ENCODE assay signal across 8 mouse cellular contexts in genomic region chr8:123981674-123982073, GRCm38 (mm10). TPM values are rescaled to one million over a fixed set of nuclear protein-coding genes. Genes with fewer than 3 reads are reported as not detected.
A peak's percentile ranks its signal among the peaks of the same experiment; 100 is the strongest.
DNase-seq lines count a peak whose midpoint lies in the region; ATAC-seq and TF ChIP-seq lines count a peak whose summit lies in the region.

No protein-coding gene starts in this region.

- peak overlapping the region; percentile 97; the same call in 1 of the 2 replicates for H3K27ac ChIP-seq in heart, embryonic 10.5 days
- no peak overlapping the region for H3K27ac ChIP-seq in midbrain, embryonic 14.5 days (replicated peaks; ENCODE audit: low read depth, low read length)

- peak; percentile 35 to 37 for DNase-seq in cerebellum, adult 18-20 months
- DNase-seq in cerebellum, adult 11 months: no peak
- DNase-seq in heart, embryonic 10.5 days (ENCODE audit: low spot score): no peak
- DNase-seq in layer of hippocampus, adult 8-10 months (ENCODE audit: low spot score in 2 of 2): peak; percentile 50 to 58
- peak; percentile 4 for DNase-seq in midbrain, embryonic 14.5 days
- DNase-seq in thymus, postnatal 0 days (ENCODE audit: low spot score): no peak

- no peak for ATAC-seq in midbrain, embryonic 14.5 days (ENCODE audit: low FRiP score, low TSS enrichment)
- no peak for ATAC-seq in monocyte, adult 5-6 weeks (replicated peaks; ENCODE audit: insufficient number of reproducible peaks, low FRiP score, low TSS enrichment, poor library complexity, severe bottlenecking)

- WGBS in heart, embryonic 10.5 days: 47% methylated on average over 4 of the region's 4 CpGs
- 55% methylated on average over 4 of the region's 4 CpGs for WGBS in midbrain, embryonic 14.5 days

- no peaks in the 10 kb centered on the region for H3K9me3 ChIP-seq in E14TG2a.4 (ENCODE audit: low read length)
- H3K9me3 ChIP-seq in heart, embryonic 10.5 days: no peaks in the 10 kb centered on the region
- no peaks in the 10 kb centered on the region for H3K9me3 ChIP-seq in midbrain, embryonic 14.5 days (ENCODE audit: control insufficient read depth, low read length)

- peaks cover 9% of the 10 kb centered on the region for H3K27me3 ChIP-seq in E14TG2a.4 (ENCODE audit: insufficient read depth, low read length)
- no peaks in the 10 kb centered on the region for H3K27me3 ChIP-seq in heart, embryonic 10.5 days (ENCODE audit: insufficient read depth, poor library complexity, severe bottlenecking)
- no peaks in the 10 kb centered on the region for H3K27me3 ChIP-seq in midbrain, embryonic 14.5 days (ENCODE audit: control insufficient read depth, insufficient read depth, low read length)

- H3K4me1 ChIP-seq in E14TG2a.4 (replicated peaks; ENCODE audit: low read depth, low read length): peaks cover 41% of the 10 kb centered on the region
- peaks cover 51% of the 10 kb centered on the region for H3K4me1 ChIP-seq in heart, embryonic 10.5 days
- H3K4me1 ChIP-seq in midbrain, embryonic 14.5 days (ENCODE audit: control insufficient read depth, insufficient read depth, low read length): peaks cover 13% of the 10 kb centered on the region

- H3K36me3 ChIP-seq in E14TG2a.4 (ENCODE audit: insufficient read depth, low read length): no peaks in the 10 kb centered on the region; the same call in 1 of the 2 replicates
- H3K36me3 ChIP-seq in heart, embryonic 10.5 days: no peaks in the 10 kb centered on the region
- no peaks in the 10 kb centered on the region for H3K36me3 ChIP-seq in midbrain, embryonic 14.5 days (ENCODE audit: control insufficient read depth, insufficient read depth, low read length)

- H3K4me2 ChIP-seq in midbrain, embryonic 14.5 days (ENCODE audit: low read length): peak overlapping the region; percentile 88

- peak overlapping the region; percentile 93 for H3K4me3 ChIP-seq in E14TG2a.4 (replicated peaks; ENCODE audit: low read length)
- H3K4me3 ChIP-seq in heart, embryonic 10.5 days: peak overlapping the region; percentile 93
- H3K4me3 ChIP-seq in midbrain, embryonic 14.5 days (replicated peaks; ENCODE audit: low read depth, low read length): peak overlapping the region; percentile 79

- TF ChIP-seq CTCF in E14TG2a.4 (conservative IDR thresholded peaks at IDR 0.05; ENCODE audit: low read length): no peak

- peak overlapping the region; percentile 29; the same call in 1 of the 2 replicates for H3K9ac ChIP-seq in midbrain, embryonic 14.5 days (replicated peaks; ENCODE audit: low read length)

RNA-seq across cellular contexts. Expression of gene Abcb10, which starts 1.2 kb away (rescaled TPM):
- polyA plus RNA-seq in heart, embryonic 10.5 days (2016; fragmentation: Nextera tagmentation; extraction: Ambion mirVana): 41.6 and 47.7 TPM in 2 replicates
- total RNA-seq in layer of hippocampus, adult 8-10 months (2022): 10 to 100 TPM; 17.6 to 20.3 (median 18.6) TPM
- 15.6 and 18.4 TPM in 2 replicates for polyA plus RNA-seq in midbrain, embryonic 14.5 days (2014; fragmentation: Nextera tagmentation; extraction: Ambion mirVana)
- 4.1 and 4.4 TPM in 2 replicates for polyA plus RNA-seq in thymus, postnatal 0 days (2015; fragmentation: Nextera tagmentation; extraction: Ambion mirVana)
- 6.3 to 7.8 TPM (median 7.2 TPM) in 3 replicates for total RNA-seq in monocyte, adult 5-6 weeks (2017)

RNA-seq across cellular contexts. Expression of gene Nup133, which starts 32.6 kb away (rescaled TPM):
- polyA plus RNA-seq in heart, embryonic 10.5 days (2016; fragmentation: Nextera tagmentation; extraction: Ambion mirVana): 34.1 and 37.8 TPM in 2 replicates
- 10 to 100 TPM; 23.0 to 24.4 (median 24.1) TPM for total RNA-seq in layer of hippocampus, adult 8-10 months (2022)
- 17.9 and 33.7 TPM in 2 replicates for polyA plus RNA-seq in midbrain, embryonic 14.5 days (2014; fragmentation: Nextera tagmentation; extraction: Ambion mirVana)
- polyA plus RNA-seq in thymus, postnatal 0 days (2015; fragmentation: Nextera tagmentation; extraction: Ambion mirVana): 25.4 and 26.2 TPM in 2 replicates
- 9.4 to 12.3 TPM (median 10.7 TPM) in 3 replicates for total RNA-seq in monocyte, adult 5-6 weeks (2017)

RNA-seq across cellular contexts. Expression of gene Taf5l, which starts 39.5 kb away (rescaled TPM):
- polyA plus RNA-seq in heart, embryonic 10.5 days (2016; fragmentation: Nextera tagmentation; extraction: Ambion mirVana): 37.4 and 40.4 TPM in 2 replicates
- total RNA-seq in layer of hippocampus, adult 8-10 months (2022): 10 to 100 TPM; 20.2 to 22.4 (median 21.2) TPM
- 23.3 and 29.9 TPM in 2 replicates for polyA plus RNA-seq in midbrain, embryonic 14.5 days (2014; fragmentation: Nextera tagmentation; extraction: Ambion mirVana)
- polyA plus RNA-seq in thymus, postnatal 0 days (2015; fragmentation: Nextera tagmentation; extraction: Ambion mirVana): 60.5 and 60.6 TPM in 2 replicates
- total RNA-seq in monocyte, adult 5-6 weeks (2017): 20.4 to 25.8 TPM (median 24.3 TPM) in 3 replicates

RNA-seq across cellular contexts. Expression of gene Urb2, which starts 39.6 kb away (rescaled TPM):
- 6.1 and 6.9 TPM in 2 replicates for polyA plus RNA-seq in heart, embryonic 10.5 days (2016; fragmentation: Nextera tagmentation; extraction: Ambion mirVana)
- 10 to 100 TPM; 11.1 to 13.8 (median 12.6) TPM for total RNA-seq in layer of hippocampus, adult 8-10 months (2022)
- polyA plus RNA-seq in midbrain, embryonic 14.5 days (2014; fragmentation: Nextera tagmentation; extraction: Ambion mirVana): 4.0 and 5.7 TPM in 2 replicates
- polyA plus RNA-seq in thymus, postnatal 0 days (2015; fragmentation: Nextera tagmentation; extraction: Ambion mirVana): 4.0 and 4.2 TPM in 2 replicates
- 5.7 to 7.1 TPM (median 6.0 TPM) in 3 replicates for total RNA-seq in monocyte, adult 5-6 weeks (2017)

Comparison
In these comparisons a context has a peak if more than half of its experiments do, and no peak if none do; other contexts are left out.
1. DNase-seq: peak in cerebellum, adult 18-20 months (2 of 2), layer of hippocampus, adult 8-10 months (2 of 2) and midbrain, embryonic 14.5 days (single experiment); none in cerebellum, adult 11 months (single experiment), heart, embryonic 10.5 days (single experiment) and thymus, postnatal 0 days (single experiment).
2. Peak in every context shown above with its lines, with median percentiles within 50 percentile points of each other: H3K4me3 ChIP-seq.